Mouse (Mus musculus): ENCODE data around the gene Nol11.

GRCm38 (mm10) chr11:107225301-107225700 is 36.1 kb upstream of the Nol11 start:
- TF ChIP-seq POLR2AphosphoS5 (IDR thresholded peaks at IDR 0.05; ENCODE audit: insufficient replicate concordance, low read depth, low read length) (no peak), CTCF (IDR thresholded peaks at IDR 0.05; ENCODE audit: low read depth, low read length) (no peak), GATA1 (IDR thresholded peaks at IDR 0.05; ENCODE audit: borderline replicate concordance, low read length) (no peak), TAL1 (conservative IDR thresholded peaks at IDR 0.05; ENCODE audit: low read depth, low read length) (no peak)

Measured in G1E (cell line).